Mouse (Mus musculus): ENCODE results near the gene Gpr35. TPM values are rescaled to one million over a fixed set of nuclear protein-coding genes. Genes with fewer than 3 reads are reported as not detected.

The Gpr35 gene
- not detected for polyA plus RNA-seq (2017; shearing (Covaris generic))

DNA sequence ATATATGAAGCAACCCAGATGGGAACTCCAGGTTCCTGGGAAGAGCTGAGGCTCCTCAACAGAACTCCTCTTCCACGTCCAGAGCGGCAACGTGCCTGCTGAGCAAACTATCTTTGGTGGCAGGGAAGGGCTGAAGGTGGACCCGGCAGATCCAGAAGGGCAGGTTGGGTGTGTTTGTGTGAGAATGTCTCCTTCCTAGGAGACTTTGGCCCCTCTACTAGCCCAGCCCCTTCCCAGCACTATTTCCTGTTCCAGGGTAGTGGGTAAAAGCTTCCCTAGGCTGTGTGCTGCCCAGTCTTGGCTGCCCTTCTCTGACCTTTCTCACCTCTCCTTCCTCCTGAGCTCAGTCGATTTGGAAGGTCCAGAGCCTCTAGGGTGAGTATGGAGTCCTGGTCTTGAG, at the start of gene Gpr35:
TSS of gene Gpr35 (plus strand) at position 259 of the 400 bp plus-strand sequence.

DNA sequence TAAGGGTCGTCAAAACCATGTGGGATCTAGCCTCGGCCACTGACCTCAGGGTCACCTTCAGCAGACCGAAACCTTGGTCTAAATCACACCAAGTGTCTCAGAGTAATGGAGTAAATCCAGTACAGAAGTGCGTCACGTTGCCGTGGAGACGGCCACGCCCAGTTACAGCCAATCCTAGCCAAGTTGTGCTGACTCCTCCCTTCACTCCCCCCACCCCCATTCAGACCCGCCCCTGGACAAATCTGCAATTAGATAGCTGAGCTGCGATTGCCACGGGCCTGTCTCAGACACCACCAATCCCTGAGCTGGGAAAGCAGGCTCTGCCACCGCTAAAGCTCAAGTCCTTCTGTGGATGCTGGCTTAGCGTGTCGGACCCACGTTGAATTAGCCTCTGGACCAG, 47.9 kb upstream of the Gpr35 start, which contains the start of gene Ankmy1:
TSS of gene Ankmy1 (minus strand) at position 121 of the 400 bp plus-strand sequence.

DNA sequence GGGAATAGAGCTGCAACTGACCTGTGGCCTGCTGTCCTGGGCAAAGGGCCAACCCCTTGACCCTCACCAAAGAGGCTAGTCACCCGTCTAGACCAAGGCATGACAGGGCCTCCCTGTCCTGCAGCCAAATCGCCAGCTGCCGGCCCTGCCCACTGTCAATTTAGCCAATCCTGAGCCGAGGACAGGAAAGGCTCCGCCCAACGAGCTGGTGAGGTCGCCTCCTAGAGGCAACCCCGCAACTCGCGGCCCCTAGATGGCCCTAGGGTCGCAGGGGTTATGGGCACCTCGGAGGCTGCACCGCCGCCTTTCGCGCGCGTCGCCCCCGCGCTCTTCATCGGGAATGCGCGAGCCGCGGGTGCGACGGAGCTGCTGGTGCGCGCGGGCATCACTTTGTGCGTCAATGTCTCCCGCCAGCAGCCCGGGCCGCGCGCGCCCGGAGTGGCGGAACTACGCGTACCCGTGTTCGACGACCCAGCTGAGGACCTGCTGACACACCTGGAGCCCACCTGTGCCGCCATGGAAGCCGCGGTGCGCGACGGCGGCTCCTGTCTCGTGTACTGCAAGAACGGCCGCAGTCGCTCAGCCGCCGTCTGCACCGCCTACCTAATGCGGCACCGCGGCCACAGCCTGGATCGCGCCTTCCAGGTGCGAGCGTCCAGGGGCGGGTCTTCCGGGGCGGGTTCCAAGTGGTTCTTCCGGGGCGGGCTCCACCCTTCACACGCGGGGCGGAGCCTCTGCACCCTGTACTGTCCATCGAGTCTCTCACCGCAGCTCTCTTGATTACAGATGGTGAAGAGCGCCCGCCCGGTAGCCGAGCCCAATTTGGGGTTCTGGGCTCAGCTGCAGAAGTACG, 43.7 kb upstream of the Gpr35 start, which contains the start of gene Dusp28:
TSS of gene Dusp28 (plus strand) at position 203 of the 853 bp plus-strand sequence.

DNA sequence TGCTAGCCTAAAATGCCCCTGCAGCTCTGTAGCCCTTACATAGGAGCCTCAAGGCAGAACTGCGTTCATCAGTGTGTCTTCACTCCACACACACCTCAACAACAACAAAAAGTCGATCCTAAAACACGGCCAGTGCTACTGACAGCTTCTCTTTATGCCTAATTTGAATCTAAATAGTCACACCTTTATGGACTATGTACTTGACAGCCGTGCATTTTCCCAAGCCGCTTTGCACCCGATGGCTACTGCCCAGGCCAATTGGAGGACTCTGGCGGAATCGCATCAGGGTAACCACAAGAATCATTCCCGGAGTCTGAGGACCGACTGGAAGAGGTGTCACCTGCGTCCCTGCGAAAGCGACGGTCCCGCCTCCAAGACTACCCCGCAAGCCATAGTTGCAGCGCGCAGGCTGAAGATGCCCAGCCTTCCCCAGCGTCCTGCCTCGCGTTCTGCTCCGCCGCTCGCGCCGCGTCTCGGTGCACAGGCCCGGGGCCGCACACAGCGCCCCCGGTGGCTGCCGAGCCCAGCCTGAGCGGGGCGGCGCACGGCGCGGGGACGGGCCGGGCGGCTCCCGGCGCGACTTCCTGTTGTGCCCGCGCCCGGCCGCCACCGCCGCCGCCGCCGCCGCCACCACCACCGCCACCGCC, 40.3 kb upstream of the Gpr35 start, which contains the start of gene Rnpepl1:
TSS of gene Rnpepl1 (plus strand) at position 545 of the 647 bp plus-strand sequence.

DNA sequence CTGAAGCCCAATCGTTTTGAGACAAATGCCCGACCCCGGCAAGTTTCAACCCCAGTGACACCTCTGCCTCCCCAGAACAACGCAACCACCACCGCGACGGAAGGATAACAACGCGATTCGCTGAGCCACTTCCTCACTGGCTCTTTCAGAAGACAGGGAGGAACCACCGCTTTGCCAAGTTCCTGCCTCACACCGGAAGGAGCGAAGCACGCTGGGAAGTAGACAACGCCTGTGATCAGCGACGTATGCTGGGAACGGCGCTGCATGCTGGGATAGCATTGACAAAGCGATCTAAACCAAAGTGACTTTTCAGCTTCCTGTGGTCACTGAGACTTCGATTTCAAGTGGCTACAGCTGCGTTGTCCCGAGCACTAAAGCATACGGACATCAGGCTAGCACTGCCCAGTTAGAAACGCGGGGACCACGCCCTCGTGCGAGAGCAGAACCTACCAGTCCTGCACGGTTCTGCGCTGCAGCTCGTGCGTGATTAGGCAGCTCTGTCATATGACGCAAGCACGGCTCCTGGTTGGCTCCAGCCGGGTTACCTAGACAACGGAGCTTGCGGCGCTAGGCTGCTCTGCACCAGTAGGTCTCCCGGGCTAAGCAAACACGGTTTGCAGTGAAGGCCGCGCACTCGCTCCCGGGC, 16.4 kb upstream of the Gpr35 start, which contains the start of gene Capn10:
TSS of gene Capn10 (plus strand) at position 195 of the 646 bp plus-strand sequence.

DNA sequence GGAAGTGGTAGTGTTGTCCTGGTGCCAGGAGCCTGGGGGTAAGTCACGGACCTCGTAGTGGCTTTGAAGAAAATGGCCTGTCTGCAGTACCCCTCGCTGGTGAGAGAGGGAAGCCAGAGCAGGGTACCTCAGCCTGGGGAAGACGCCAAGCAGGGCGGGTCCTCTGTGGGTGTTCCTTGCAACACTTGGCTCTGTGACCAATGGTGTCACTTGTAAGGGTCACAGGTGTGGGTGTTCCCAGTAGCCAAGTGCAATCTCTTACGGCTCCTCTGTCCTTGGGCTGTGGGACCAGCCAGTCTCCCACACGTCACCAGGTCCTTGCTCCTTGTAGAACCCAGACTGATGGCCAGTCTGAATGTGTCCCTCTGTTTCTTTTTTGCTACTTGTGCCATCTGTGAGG, 55.4 kb downstream of the Gpr35 start, which contains the start of gene Aqp12:
TSS of gene Aqp12 (plus strand) at position 274 of the 400 bp plus-strand sequence.

Other genes starting within 250 kb of the Gpr35 start
- gene Gpc1, start 119.2 kb upstream of the Gpr35 start, polyA plus RNA-seq (2017; shearing (Covaris generic)), result 24.4 TPM
- 0.32 TPM for gene Ankmy1, start 48.0 kb upstream of the Gpr35 start, polyA plus RNA-seq (2017; shearing (Covaris generic))
- 7.2 TPM for gene Dusp28, start 43.9 kb upstream of the Gpr35 start, polyA plus RNA-seq (2017; shearing (Covaris generic))
- 70.9 TPM for gene Rnpepl1, start 40.1 kb upstream of the Gpr35 start, polyA plus RNA-seq (2017; shearing (Covaris generic))
- gene Capn10, start 16.5 kb upstream of the Gpr35 start, polyA plus RNA-seq (2017; shearing (Covaris generic)), result 12.3 TPM
- not detected for gene Aqp12, start 55.5 kb downstream of the Gpr35 start, polyA plus RNA-seq (2017; shearing (Covaris generic))
- 0.22 TPM for gene Kif1a, start 151.1 kb downstream of the Gpr35 start, polyA plus RNA-seq (2017; shearing (Covaris generic))
- not detected for gene Agxt, start 184.4 kb downstream of the Gpr35 start, polyA plus RNA-seq (2017; shearing (Covaris generic))
- not detected for gene 2310007B03Rik, start 210.1 kb downstream of the Gpr35 start, polyA plus RNA-seq (2017; shearing (Covaris generic))
- gene Crocc2, start 217.9 kb downstream of the Gpr35 start, polyA plus RNA-seq (2017; shearing (Covaris generic)), result 0.11 TPM